Mouse (Mus musculus): ENCODE measurements at regions not wholly inside any gene's neighbourhood (a gene's known extent, or its start where the extent isn't known, plus 50 kb on each side); places are given as distances from the start of the nearest gene placed in this dataset.

DNA sequence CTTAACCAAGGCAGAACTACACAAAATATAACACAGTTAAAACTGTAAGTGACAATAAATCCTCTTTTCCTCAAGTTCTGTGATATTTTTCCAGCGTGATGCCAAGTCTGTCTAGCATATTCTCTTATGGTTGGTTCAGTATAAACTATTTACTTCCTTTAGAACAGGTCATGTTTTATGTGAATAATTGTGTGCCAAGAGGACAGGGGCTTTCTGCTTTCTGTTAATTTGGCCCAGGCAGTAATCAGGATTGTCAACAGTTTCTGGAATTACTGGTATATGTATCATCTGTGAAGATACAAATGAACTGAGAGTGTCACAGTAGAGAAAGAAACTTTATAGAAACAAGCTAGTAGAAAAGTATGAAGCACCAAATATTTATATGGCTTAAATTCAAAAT lies 1039.5 kb upstream of the Adcyap1 start:
- DNase-seq, result peak; percentile 54
- H3K9ac ChIP-seq, result no peak overlapping the region
- no peak overlapping the region for H3K4me3 ChIP-seq (ENCODE audit: low read depth, low read length)
- H3K36me3 ChIP-seq (ENCODE audit: insufficient read depth), result no peaks in the 10 kb centered on the region
- no peaks in the 10 kb centered on the region for H3K27me3 ChIP-seq (ENCODE audit: insufficient read depth, low read length)
- ATAC-seq (ENCODE audit: insufficient read depth), result peak; percentile 66; the same call in 1 of the 2 replicates
- H3K4me2 ChIP-seq, result no peak overlapping the region
- H3K27ac ChIP-seq (ENCODE audit: low read depth), result no peak overlapping the region
- TF ChIP-seq CTCF (IDR thresholded peaks at IDR 0.05; ENCODE audit: low read depth), result no peak
- WGBS, result 20% methylated on average over 1 of the region's 1 CpGs
- no peaks in the 10 kb centered on the region for H3K4me1 ChIP-seq (ENCODE audit: insufficient read depth)
- H3K9me3 ChIP-seq (ENCODE audit: low read depth, low read length), result no peaks in the 10 kb centered on the region

DNA sequence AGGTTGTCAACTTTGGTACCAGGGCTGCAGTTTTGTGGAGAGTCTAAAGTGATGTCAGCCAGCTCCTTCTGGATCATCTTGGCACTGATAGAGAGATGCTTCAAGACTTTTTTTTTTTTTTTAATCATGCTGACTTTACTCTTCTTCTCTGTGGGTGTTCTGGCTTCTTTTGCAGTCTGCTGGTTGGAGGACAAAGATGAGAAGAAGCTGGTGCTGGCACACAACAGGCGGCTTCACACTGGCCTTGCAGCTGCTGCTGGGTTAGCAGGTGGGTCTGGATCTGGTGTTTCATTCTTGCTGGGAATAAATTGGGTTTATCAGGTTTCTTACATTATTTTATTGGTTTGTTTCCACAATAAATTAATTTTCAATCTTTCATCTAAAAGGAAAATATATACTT lies 1013.1 kb upstream of the Adcyap1 start:
- Histone ChIP-seq H3K4me2 (no peak overlapping the region), H3K9ac (no peak overlapping the region), H3K27ac (ENCODE audit: low read depth) (no peak overlapping the region), H3K36me3 (ENCODE audit: insufficient read depth) (no peaks in the 10 kb centered on the region), H3K9me3 (ENCODE audit: low read depth, low read length) (no peaks in the 10 kb centered on the region), H3K4me1 (ENCODE audit: insufficient read depth) (no peaks in the 10 kb centered on the region), H3K27me3 (ENCODE audit: insufficient read depth, low read length) (no peaks in the 10 kb centered on the region), H3K4me3 (ENCODE audit: low read depth, low read length) (no peak overlapping the region)
- DNase-seq (no peak), ATAC-seq (ENCODE audit: insufficient read depth) (no peak)
- WGBS, result 66% methylated on average over 1 of the region's 1 CpGs
- no peak for TF ChIP-seq CTCF (IDR thresholded peaks at IDR 0.05; ENCODE audit: low read depth)

DNA sequence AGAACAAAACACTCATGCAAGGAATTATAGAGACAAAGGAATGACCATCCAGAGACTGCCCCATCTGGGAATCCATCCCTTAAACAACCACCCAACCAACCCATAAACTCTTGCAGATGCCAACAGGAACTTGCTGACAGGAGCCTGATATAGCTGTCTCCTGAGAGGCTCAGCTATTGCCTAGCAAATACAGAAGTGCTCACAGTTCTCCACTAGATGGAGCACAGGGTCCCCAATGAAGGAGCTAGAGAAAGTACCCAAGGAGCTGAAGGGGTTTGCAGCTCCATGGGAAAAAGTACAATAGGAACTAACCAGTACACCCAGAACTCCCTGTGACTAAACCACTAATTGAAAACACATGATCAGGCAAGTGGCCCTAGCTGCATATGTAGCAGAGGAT lies 988.1 kb upstream of the Adcyap1 start:
- Histone ChIP-seq H3K4me3 (ENCODE audit: low read depth, low read length) (no peak overlapping the region), H3K4me1 (ENCODE audit: insufficient read depth) (no peaks in the 10 kb centered on the region), H3K9ac (no peak overlapping the region), H3K27ac (ENCODE audit: low read depth) (no peak overlapping the region), H3K4me2 (no peak overlapping the region), H3K27me3 (ENCODE audit: insufficient read depth, low read length) (no peaks in the 10 kb centered on the region), H3K9me3 (ENCODE audit: low read depth, low read length) (no peaks in the 10 kb centered on the region), H3K36me3 (ENCODE audit: insufficient read depth) (no peaks in the 10 kb centered on the region)
- peak; percentile 32; the same call in 1 of the 2 replicates for TF ChIP-seq CTCF (IDR thresholded peaks at IDR 0.05; ENCODE audit: low read depth)
- no peak for ATAC-seq (ENCODE audit: insufficient read depth)
- DNase-seq, result peak; percentile 19

DNA sequence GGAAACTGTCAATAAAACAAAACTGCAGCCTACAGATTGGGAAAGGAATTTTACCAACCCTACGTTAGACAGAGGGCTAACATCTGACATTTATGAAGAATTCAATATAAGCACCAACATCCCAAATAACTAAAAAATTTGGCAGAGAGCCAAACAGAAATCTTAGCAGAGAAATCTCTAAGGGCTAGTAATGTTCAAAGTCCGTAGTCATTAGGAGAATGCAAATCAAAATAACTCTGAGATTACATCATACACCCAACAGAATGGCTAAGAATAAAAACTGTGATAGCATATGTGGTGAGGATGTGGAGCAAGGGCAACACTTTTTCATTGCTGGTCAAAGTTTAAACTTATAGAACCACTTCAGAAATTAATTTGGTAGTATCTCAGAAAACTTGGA lies 982.4 kb upstream of the Adcyap1 start:
- Histone ChIP-seq H3K27ac (ENCODE audit: low read depth) (no peak overlapping the region), H3K4me1 (ENCODE audit: insufficient read depth) (no peaks in the 10 kb centered on the region), H3K36me3 (ENCODE audit: insufficient read depth) (no peaks in the 10 kb centered on the region), H3K4me3 (ENCODE audit: low read depth, low read length) (no peak overlapping the region), H3K9me3 (ENCODE audit: low read depth, low read length) (no peaks in the 10 kb centered on the region), H3K4me2 (no peak overlapping the region), H3K27me3 (ENCODE audit: insufficient read depth, low read length) (no peaks in the 10 kb centered on the region), H3K9ac (no peak overlapping the region)
- WGBS, result 32% methylated on average over 2 of the region's 2 CpGs
- ATAC-seq (ENCODE audit: insufficient read depth) (no peak), DNase-seq (peak; percentile 17)
- no peak for TF ChIP-seq CTCF (IDR thresholded peaks at IDR 0.05; ENCODE audit: low read depth)
